Mouse (Mus musculus) Muller cell, postnatal 12 days (primary cell): ENCODE measurements around the gene Lpp.

Experiments
- DNase-seq: peaks from one replicate; pipeline ENCODE4 v3.0.0-alpha.2; 2015; ENCODE audit errors: inconsistent ontology term

Lpp gene

GRCm38 (mm10) chr16:24794665-24795064 lies 401.4 kb downstream of the Lpp start:
- no peak for DNase-seq

DNA sequence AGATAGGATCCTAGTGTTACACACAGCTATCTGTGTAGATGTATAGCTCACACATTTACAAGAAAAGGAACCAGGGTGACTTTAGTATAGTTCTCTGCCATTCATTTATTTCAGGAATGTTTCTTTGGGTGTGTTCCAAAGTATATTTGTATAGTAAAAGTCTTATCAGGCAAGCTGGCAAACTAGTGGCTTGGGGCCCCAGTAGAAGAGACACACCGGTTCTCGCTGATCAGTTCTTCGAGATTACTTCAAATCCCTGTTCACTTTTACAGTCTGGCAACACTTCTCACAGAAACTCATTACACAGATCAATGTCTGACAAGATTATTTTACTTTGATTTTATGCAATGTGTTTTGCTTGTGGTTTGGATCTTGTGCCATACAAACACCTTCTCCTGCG lies 408.0 kb downstream of the Lpp start:
- DNase-seq = no peak

GRCm38 (mm10) chr16:24801780-24802179 lies 408.5 kb downstream of the Lpp start:
- DNase-seq = no peak

GRCm38 (mm10) chr16:24806093-24806492 lies 412.8 kb downstream of the Lpp start:
- no peak for DNase-seq

DNA sequence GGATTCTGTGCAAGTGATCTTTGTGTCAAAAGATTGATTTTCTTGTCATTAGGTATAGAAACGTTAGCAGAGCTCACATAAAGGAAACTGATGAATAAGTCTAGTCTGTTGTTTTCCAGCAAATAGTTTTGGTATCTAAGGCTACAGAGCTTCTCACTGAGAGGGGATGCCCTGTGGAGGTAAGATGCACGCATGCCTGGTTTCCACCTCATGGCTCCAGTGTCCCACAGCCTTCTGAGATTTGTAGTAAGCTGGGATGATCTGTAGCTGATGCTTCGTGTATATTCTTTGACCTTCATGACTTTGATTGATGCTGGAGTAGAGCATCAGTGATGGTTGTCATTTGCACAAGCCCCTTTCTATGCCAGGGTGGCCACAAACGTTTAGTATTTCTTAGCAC lies 414.3 kb downstream of the Lpp start:
- DNase-seq = no peak

- no peak for DNase-seq
Observed at GRCm38 (mm10) chr16:24809811-24810210, 416.5 kb downstream of the Lpp start.

DNA sequence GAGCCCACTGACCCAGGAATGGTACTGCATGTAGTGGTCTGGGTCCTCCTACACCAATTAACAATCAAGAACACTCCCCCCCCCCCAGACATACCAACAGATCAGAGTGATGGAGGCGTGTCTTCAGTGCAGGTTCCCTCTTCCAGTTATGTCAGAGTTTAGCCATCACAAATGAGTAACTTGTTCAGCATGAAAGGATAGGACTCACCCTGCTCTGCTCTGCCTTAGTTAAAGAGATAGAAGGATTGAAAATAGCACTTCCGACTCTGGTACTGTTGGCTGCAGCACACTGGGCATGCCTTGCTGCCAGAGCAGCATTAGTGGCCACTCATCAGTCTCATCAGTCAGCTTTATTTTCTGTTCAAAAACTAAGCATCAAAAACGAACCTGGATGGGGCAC lies 423.3 kb downstream of the Lpp start:
- DNase-seq = no peak

- no peak for DNase-seq
Observed at GRCm38 (mm10) chr16:24817381-24817780, 424.1 kb downstream of the Lpp start.

- DNase-seq = no peak
Observed at GRCm38 (mm10) chr16:24819127-24819526, 425.8 kb downstream of the Lpp start.

- DNase-seq = no peak
Observed at GRCm38 (mm10) chr16:24822182-24822875, 429.0 kb downstream of the Lpp start.

DNA sequence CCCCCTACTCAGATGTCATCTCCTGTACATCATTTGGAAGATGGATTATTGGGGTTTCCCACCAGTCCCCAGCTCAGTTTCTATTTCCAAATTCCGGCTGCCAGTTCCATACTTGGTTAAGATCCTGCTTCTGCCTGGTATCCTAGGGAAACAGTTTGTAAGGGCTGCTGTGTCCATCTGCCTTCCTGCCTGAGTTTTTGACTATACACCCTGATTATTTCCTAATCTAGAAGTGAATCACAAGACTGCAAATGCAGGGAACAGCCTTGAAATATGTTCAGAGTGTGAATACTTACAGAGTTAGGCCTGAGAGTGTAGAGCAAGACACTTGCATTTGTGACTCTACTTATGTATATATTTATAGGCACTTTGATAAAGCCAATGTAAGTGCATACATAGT lies 429.6 kb downstream of the Lpp start:
- no peak for DNase-seq

DNA sequence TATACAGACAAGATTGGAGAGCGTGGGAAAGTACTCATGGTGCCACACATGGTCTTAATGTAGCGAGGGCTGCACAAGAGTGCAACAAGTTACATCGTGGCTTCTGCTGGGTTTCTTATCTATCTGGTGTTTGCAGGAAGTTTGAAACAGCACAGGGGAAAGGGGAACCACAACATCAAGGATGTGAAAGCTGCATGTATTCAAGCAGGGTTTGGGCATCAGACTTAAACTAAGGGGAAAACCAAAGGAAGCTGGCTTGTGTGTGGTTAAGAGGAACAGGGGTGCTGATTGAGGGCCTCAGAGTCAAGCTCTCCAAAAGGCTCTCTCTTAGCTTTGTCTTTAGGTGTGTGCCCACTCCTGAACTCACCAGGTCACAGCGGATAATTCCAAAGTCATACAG lies 433.1 kb downstream of the Lpp start:
- no peak for DNase-seq

DNA sequence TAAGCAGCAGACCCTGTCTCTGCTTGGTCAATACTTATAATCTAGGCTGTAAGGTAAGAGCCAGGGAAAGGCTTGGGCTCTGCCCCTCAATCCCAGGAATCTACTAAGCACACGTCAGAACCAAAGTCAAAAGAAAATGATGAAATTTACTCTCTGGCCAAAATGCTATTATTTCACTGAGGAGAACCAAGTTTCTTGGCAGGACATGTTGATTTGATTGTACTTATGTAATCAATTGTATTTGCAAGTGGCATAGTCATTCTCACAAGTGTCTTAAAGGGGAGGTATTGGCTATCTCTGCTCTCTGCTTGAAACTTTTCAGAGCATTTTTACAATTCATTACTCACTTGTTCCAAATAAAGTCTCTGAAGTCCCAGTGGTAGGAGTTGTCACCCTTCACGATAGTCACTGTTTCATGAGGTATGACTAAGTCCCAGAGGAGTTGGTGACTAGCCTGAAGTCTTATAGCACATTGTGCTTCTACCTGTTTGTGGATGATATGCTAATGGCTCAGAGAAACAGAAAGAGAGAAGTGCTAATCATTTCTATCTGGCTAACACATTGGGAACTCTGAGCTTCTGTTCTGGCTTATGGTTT lies 435.0 kb downstream of the Lpp start:
- no peak for DNase-seq

DNA sequence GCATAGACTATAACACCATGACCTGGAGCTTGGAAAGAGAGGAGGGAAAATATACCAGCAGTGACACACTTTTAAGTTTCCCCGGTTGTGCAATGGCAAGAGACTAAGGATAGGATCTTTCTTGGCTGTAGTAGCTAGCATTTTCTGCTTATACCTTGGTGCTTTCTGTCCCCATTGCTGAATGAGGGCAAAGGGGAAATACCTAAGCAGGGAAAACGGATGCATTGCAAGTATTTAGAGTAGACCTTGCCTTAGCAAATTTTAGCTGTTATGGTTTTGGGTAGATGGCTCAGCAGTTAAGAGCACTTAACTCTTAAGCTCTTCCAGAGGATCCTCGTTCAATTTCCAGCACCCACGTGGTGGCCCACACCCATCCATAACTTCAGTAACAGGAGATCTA lies 436.6 kb downstream of the Lpp start:
- no peak for DNase-seq

GRCm38 (mm10) chr16:24830939-24831338 lies 437.6 kb downstream of the Lpp start:
- DNase-seq = no peak

DNA sequence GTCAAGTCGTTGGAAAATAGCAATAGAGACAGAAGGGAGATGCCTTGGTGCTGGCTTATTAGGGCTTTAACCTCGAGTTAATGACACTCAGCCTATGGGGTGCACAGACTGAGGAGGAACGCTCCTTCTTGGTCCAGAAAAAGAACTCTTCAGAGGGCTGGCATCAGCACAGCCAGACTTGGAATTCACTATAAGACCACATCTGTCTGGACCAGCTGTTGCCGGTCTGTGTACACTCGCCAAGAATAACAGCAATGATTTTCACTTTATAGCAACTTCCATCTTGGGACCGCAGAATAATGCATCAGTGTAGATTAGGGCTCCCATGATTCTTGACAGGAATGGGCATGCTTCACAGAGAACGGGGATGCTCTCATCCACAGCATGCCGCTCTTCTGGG lies 439.9 kb downstream of the Lpp start:
- DNase-seq = no peak

DNA sequence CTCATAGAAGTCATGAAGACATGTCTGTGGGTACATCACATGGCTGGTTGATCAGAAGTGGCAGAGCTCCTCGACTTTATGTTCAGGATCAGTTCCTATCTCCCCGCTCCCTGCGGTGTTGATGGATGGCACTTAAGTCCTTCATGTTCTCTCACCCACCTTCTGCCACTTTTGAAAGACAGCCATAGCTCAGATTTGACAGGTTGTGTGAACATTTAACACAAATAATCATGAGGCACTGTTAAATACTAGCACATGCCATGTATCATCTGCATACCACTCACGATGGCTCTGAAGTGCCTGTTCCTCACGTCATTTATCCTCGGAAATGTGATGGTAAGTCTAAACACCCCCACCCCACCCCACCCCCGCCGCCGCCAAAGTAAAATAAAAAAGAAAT lies 441.2 kb downstream of the Lpp start:
- no peak for DNase-seq

GRCm38 (mm10) chr16:24836550-24836949 lies 443.2 kb downstream of the Lpp start:
- no peak for DNase-seq

- no peak for DNase-seq
Observed at GRCm38 (mm10) chr16:24839018-24839417, 445.7 kb downstream of the Lpp start.

DNA sequence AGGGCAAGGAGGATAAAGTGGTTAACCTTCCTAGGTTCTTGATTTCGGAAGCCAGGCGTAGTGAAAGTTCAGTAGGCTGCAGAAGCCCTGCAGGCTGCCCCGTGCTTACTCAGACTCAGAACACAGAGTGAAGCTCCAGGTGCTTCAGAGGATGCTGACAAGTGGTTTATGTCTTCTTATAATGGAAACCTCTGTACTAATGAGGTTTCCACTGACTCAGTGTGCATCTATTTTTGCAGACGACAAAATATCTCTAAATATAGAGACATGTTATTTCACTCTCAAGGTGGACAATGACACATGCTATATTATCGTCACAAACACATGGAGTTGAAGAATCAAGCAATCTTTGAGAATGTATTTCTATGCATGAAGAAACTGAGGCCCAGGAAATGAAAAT lies 446.8 kb downstream of the Lpp start:
- no peak for DNase-seq

DNA sequence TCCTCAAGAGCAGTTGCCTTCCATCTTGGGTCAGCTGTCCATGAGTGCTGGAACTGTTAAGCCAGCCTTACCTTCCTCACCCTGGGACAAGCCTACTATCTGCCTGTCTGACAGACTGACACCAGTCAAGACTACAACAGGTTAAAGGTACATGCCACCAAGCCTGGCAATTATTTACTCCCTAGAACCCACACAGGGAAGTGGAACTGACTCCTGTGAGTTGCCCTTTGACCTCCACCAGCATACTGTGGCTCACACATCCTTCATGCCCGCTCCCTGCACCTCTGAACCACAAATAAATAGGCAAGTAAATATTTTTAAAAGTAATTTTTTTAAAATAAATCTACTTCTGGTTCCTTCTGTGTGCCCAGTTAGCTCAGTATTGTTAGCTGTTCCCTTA lies 452.8 kb downstream of the Lpp start:
- no peak for DNase-seq

GRCm38 (mm10) chr16:24859509-24860140 lies 466.3 kb downstream of the Lpp start:
- no peak for DNase-seq

DNA sequence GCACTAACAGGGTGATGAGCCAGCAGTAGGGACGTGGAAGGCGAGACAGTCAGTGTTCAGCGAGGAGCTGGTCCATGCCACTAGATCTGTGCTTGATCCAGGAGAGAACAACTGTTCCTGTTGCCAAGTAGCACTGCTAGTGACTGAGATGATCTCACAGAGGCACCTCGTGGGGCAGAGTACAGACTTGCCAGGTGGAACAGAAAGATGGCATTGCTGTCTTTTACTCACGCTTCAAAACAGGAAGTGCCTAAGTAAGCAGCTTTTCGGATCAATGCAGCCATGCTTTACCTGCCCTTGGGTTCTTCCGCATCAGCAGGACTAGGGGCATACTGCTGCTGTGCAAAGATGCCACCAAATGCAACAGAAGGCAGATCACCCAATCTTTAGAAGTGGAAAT lies 467.1 kb downstream of the Lpp start:
- no peak for DNase-seq
